Mouse (Mus musculus) heart, adult 2 months (tissue): Measurements from ENCODE around the gene Sh3bgr.

Source experiments
- CTCF ChIP-seq: fragments of 200-600 bp; IDR thresholded peaks from 2 replicates; pipeline ENCODE4 v1.8.1; 2022; ENCODE audit warnings: antibody characterized with exemption, mild to moderate bottlenecking, moderate library complexity
- EP300 ChIP-seq: fragments of 200-500 bp; IDR thresholded peaks from 2 replicates; pipeline ENCODE4 v1.6.1; 2011; ENCODE audit warnings: low read depth, low read length, control low read depth; ENCODE audit not compliant: insufficient read depth
- POLR2A ChIP-seq: fragments of 200-500 bp; IDR thresholded peaks from 2 replicates; pipeline ENCODE4 v1.6.1; 2011; ENCODE audit warnings: mild to moderate bottlenecking, low read depth, low read length, control low read depth; ENCODE audit not compliant: insufficient read depth

- TF ChIP-seq POLR2A (no peak), CTCF (no peak), EP300 (no peak)
Observed at GRCm38 (mm10) chr16:96222452-96222851, 22.2 kb downstream of the Sh3bgr start.
